Mouse (Mus musculus): ENCODE measurements at regions not wholly inside any gene's neighbourhood (a gene's known extent, or its start where the extent isn't known, plus 50 kb on each side); places are given as distances from the start of the nearest gene placed in this dataset.

GRCm38 (mm10) chr14:25361129-25361528, 97.9 kb upstream of the Zmiz1 start:
- WGBS (ENCODE audit: insufficient replicate concordance), result 48% methylated on average over 3 of the region's 3 CpGs
- ATAC-seq, result no peak
- no peak overlapping the region for H3K9ac ChIP-seq

GRCm38 (mm10) chr14:25362771-25363170, 96.2 kb upstream of the Zmiz1 start:
- Histone ChIP-seq H3K27ac (no peak overlapping the region), H3K36me3 (no peaks in the 10 kb centered on the region), H3K4me3 (no peak overlapping the region), H3K27me3 (replicated peaks) (peaks cover 3% of the 10 kb centered on the region; the same call in 1 of the 2 replicates), H3K4me1 (no peaks in the 10 kb centered on the region), H3K9me3 (replicated peaks) (no peaks in the 10 kb centered on the region), H3K4me2 (no peak overlapping the region), H3K9ac (no peak overlapping the region)
- ATAC-seq, result no peak
- WGBS (ENCODE audit: insufficient replicate concordance), result 12% methylated on average over 1 of the region's 1 CpGs

More at GRCm38 (mm10) chr14:25361129-25361528, 97.9 kb upstream of the Zmiz1 start:
- H3K27ac ChIP-seq, result no peak overlapping the region
- H3K4me3 ChIP-seq, result no peak overlapping the region
- H3K27me3 ChIP-seq (replicated peaks), result peaks cover 4% of the 10 kb centered on the region; the same call in 1 of the 2 replicates
- H3K36me3 ChIP-seq, result no peaks in the 10 kb centered on the region
- H3K9me3 ChIP-seq (replicated peaks), result no peaks in the 10 kb centered on the region
- H3K4me2 ChIP-seq, result no peak overlapping the region
- no peaks in the 10 kb centered on the region for H3K4me1 ChIP-seq

- ATAC-seq, result no peak
- H3K36me3 ChIP-seq, result no peaks in the 10 kb centered on the region
- WGBS (ENCODE audit: insufficient replicate concordance), result 44% methylated on average over 10 of the region's 10 CpGs
These were observed 93.7 kb upstream of the Zmiz1 start for GRCm38 (mm10) chr14:25365226-25365800.

GRCm38 (mm10) chr14:25366009-25366408, 93.0 kb upstream of the Zmiz1 start:
- Histone ChIP-seq H3K27me3 (replicated peaks) (0 out of 2 replicates have a peak, but pooled peaks cover 4% of the 10 kb centered on the region), H3K9me3 (replicated peaks) (no peaks in the 10 kb centered on the region), H3K4me1 (no peaks in the 10 kb centered on the region), H3K9ac (no peak overlapping the region), H3K4me2 (no peak overlapping the region), H3K36me3 (no peaks in the 10 kb centered on the region), H3K4me3 (no peak overlapping the region), H3K27ac (no peak overlapping the region)
- WGBS (ENCODE audit: insufficient replicate concordance), result 58% methylated on average over 5 of the region's 5 CpGs
- no peak for ATAC-seq

More at GRCm38 (mm10) chr14:25365226-25365800, 93.7 kb upstream of the Zmiz1 start:
- Histone ChIP-seq H3K27me3 (replicated peaks) (0 out of 2 replicates have a peak, but pooled peaks cover 2% of the 10 kb centered on the region), H3K9ac (no peak overlapping the region), H3K27ac (no peak overlapping the region), H3K4me1 (no peaks in the 10 kb centered on the region), H3K9me3 (replicated peaks) (no peaks in the 10 kb centered on the region), H3K4me2 (no peak overlapping the region), H3K4me3 (no peak overlapping the region)

- Histone ChIP-seq H3K36me3 (no peaks in the 10 kb centered on the region), H3K27me3 (replicated peaks) (0 out of 2 replicates have a peak, but pooled peaks cover 11% of the 10 kb centered on the region), H3K27ac (no peak overlapping the region), H3K4me2 (no peak overlapping the region), H3K9ac (no peak overlapping the region), H3K9me3 (replicated peaks) (no peaks in the 10 kb centered on the region), H3K4me1 (no peaks in the 10 kb centered on the region), H3K4me3 (no peak overlapping the region)
- 72% methylated on average over 6 of the region's 6 CpGs for WGBS (ENCODE audit: insufficient replicate concordance)
- no peak for ATAC-seq
These were observed 88.5 kb upstream of the Zmiz1 start for GRCm38 (mm10) chr14:25370306-25371020.

- no peak overlapping the region for H3K4me2 ChIP-seq
- no peak overlapping the region for H3K27ac ChIP-seq
- H3K4me3 ChIP-seq, result no peak overlapping the region
- WGBS (ENCODE audit: insufficient replicate concordance), result 55% methylated on average over 5 of the region's 5 CpGs
- H3K36me3 ChIP-seq, result no peaks in the 10 kb centered on the region
- no peaks in the 10 kb centered on the region for H3K9me3 ChIP-seq (replicated peaks)
- H3K9ac ChIP-seq, result no peak overlapping the region
- no peak for ATAC-seq
- 0 out of 2 replicates have a peak, but pooled peaks cover 11% of the 10 kb centered on the region for H3K27me3 ChIP-seq (replicated peaks)
- no peaks in the 10 kb centered on the region for H3K4me1 ChIP-seq
These were observed 88.0 kb upstream of the Zmiz1 start for GRCm38 (mm10) chr14:25371021-25371400.

- WGBS (ENCODE audit: insufficient replicate concordance), result 63% methylated on average over 4 of the region's 4 CpGs
- Histone ChIP-seq H3K9ac (no peak overlapping the region), H3K9me3 (replicated peaks) (no peaks in the 10 kb centered on the region), H3K36me3 (no peaks in the 10 kb centered on the region), H3K27me3 (replicated peaks) (peaks cover 16% of the 10 kb centered on the region), H3K4me3 (no peak overlapping the region), H3K4me2 (no peak overlapping the region), H3K4me1 (no peaks in the 10 kb centered on the region), H3K27ac (no peak overlapping the region)
- ATAC-seq, result no peak
These were observed 87.3 kb upstream of the Zmiz1 start for GRCm38 (mm10) chr14:25371661-25372060.

- Histone ChIP-seq H3K27me3 (replicated peaks) (peaks cover 25% of the 10 kb centered on the region), H3K4me3 (no peak overlapping the region), H3K9me3 (replicated peaks) (no peaks in the 10 kb centered on the region), H3K4me1 (peaks cover 8% of the 10 kb centered on the region), H3K9ac (no peak overlapping the region), H3K4me2 (no peak overlapping the region), H3K36me3 (no peaks in the 10 kb centered on the region), H3K27ac (no peak overlapping the region)
- no peak for ATAC-seq
- WGBS (ENCODE audit: insufficient replicate concordance), result 56% methylated on average over 4 of the region's 4 CpGs
These were observed 86.4 kb upstream of the Zmiz1 start for GRCm38 (mm10) chr14:25372581-25372980.

- WGBS (ENCODE audit: insufficient replicate concordance), result 80% methylated on average over 4 of the region's 4 CpGs
- no peaks in the 10 kb centered on the region for H3K9me3 ChIP-seq (replicated peaks)
- H3K27me3 ChIP-seq (replicated peaks), result peaks cover 31% of the 10 kb centered on the region
- no peaks in the 10 kb centered on the region for H3K36me3 ChIP-seq
- ATAC-seq, result no peak
- no peak overlapping the region for H3K9ac ChIP-seq
- H3K27ac ChIP-seq, result no peak overlapping the region
- H3K4me2 ChIP-seq, result no peak overlapping the region
- peaks cover 14% of the 10 kb centered on the region for H3K4me1 ChIP-seq
- H3K4me3 ChIP-seq, result no peak overlapping the region
These were observed 85.8 kb upstream of the Zmiz1 start for GRCm38 (mm10) chr14:25373167-25373566.

GRCm38 (mm10) chr14:25375001-25375400, 84.0 kb upstream of the Zmiz1 start:
- no peak for ATAC-seq

GRCm38 (mm10) chr14:25377091-25377490, 81.9 kb upstream of the Zmiz1 start:
- no peaks in the 10 kb centered on the region for H3K9me3 ChIP-seq (replicated peaks)
- peak overlapping the region; percentile 75; the same call in 1 of the 2 replicates for H3K4me2 ChIP-seq
- H3K9ac ChIP-seq, result no peak overlapping the region
- peak overlapping the region; percentile 79 for H3K27ac ChIP-seq
- peaks cover 60% of the 10 kb centered on the region for H3K27me3 ChIP-seq (replicated peaks)
- ATAC-seq, result no peak
- H3K4me1 ChIP-seq, result peaks cover 26% of the 10 kb centered on the region
- WGBS (ENCODE audit: insufficient replicate concordance), result 48% methylated on average over 2 of the region's 2 CpGs
- H3K4me3 ChIP-seq, result no peak overlapping the region
- no peaks in the 10 kb centered on the region for H3K36me3 ChIP-seq

More at GRCm38 (mm10) chr14:25375001-25375400, 84.0 kb upstream of the Zmiz1 start:
- H3K9me3 ChIP-seq (replicated peaks), result no peaks in the 10 kb centered on the region
- no peak overlapping the region for H3K4me3 ChIP-seq
- peaks cover 26% of the 10 kb centered on the region for H3K4me1 ChIP-seq
- no peak overlapping the region for H3K27ac ChIP-seq
- no peak overlapping the region for H3K4me2 ChIP-seq
- no peak overlapping the region for H3K9ac ChIP-seq
- 69% methylated on average over 7 of the region's 7 CpGs for WGBS (ENCODE audit: insufficient replicate concordance)
- H3K36me3 ChIP-seq, result no peaks in the 10 kb centered on the region
- peaks cover 50% of the 10 kb centered on the region for H3K27me3 ChIP-seq (replicated peaks)

GRCm38 (mm10) chr14:25377554-25377899, 81.5 kb upstream of the Zmiz1 start:
- peak overlapping the region; percentile 75 for H3K4me2 ChIP-seq
- H3K27me3 ChIP-seq (replicated peaks), result peaks cover 60% of the 10 kb centered on the region
- no peaks in the 10 kb centered on the region for H3K9me3 ChIP-seq (replicated peaks)
- H3K27ac ChIP-seq, result peak overlapping the region; percentile 79
- no peaks in the 10 kb centered on the region for H3K36me3 ChIP-seq
- H3K4me3 ChIP-seq, result peak overlapping the region; percentile 52
- 14% methylated on average over 8 of the region's 8 CpGs for WGBS (ENCODE audit: insufficient replicate concordance)
- peak; percentile 36 for ATAC-seq
- H3K4me1 ChIP-seq, result peaks cover 26% of the 10 kb centered on the region
- no peak overlapping the region; the same call in 1 of the 2 replicates for H3K9ac ChIP-seq

Measured in liver, embryonic 12.5 days (tissue).